Mouse (Mus musculus): ENCODE results near the gene Srf.

Srf gene

GRCm38 (mm10) chr17:46554977-46555672 is 850 bp downstream of the Srf start:
- peak; percentile 40 to 45 for DNase-seq (ENCODE audit: low spot score in 2 of 2)

GRCm38 (mm10) chr17:46554646-46554976 is 1.4 kb downstream of the Srf start:
- DNase-seq (ENCODE audit: low spot score in 2 of 2): no peak

GRCm38 (mm10) chr17:46553926-46554325 is 2.0 kb downstream of the Srf start:
- no peak for DNase-seq (ENCODE audit: low spot score in 2 of 2)

- DNase-seq (ENCODE audit: low spot score in 2 of 2): no peak
Measured at GRCm38 (mm10) chr17:46553469-46553868, 2.5 kb downstream of the Srf start.

- peak in 1 of 2 experiments; percentile 30 for DNase-seq (ENCODE audit: low spot score in 2 of 2)
Measured at GRCm38 (mm10) chr17:46552841-46553423, 3.0 kb downstream of the Srf start.

GRCm38 (mm10) chr17:46552151-46552550 is 3.8 kb downstream of the Srf start:
- DNase-seq (ENCODE audit: low spot score in 2 of 2): no peak

GRCm38 (mm10) chr17:46551369-46551768 is 4.6 kb downstream of the Srf start:
- no peak for DNase-seq (ENCODE audit: low spot score in 2 of 2)

GRCm38 (mm10) chr17:46550904-46551303 is 5.1 kb downstream of the Srf start:
- no peak for DNase-seq (ENCODE audit: low spot score in 2 of 2)

- DNase-seq (ENCODE audit: low spot score in 2 of 2): no peak
Measured at GRCm38 (mm10) chr17:46549642-46550041, 6.3 kb downstream of the Srf start.

GRCm38 (mm10) chr17:46549193-46549592 is 6.8 kb downstream of the Srf start:
- no peak for DNase-seq (ENCODE audit: low spot score in 2 of 2)

- no peak for DNase-seq (ENCODE audit: low spot score in 2 of 2)
Measured at GRCm38 (mm10) chr17:46548741-46549140, 7.2 kb downstream of the Srf start.

GRCm38 (mm10) chr17:46547923-46548322 is 8.1 kb downstream of the Srf start:
- no peak for DNase-seq (ENCODE audit: low spot score in 2 of 2)

GRCm38 (mm10) chr17:46546995-46547394 is 9.0 kb downstream of the Srf start:
- no peak for DNase-seq (ENCODE audit: low spot score in 2 of 2)

GRCm38 (mm10) chr17:46546591-46546990 is 9.4 kb downstream of the Srf start:
- no peak for DNase-seq (ENCODE audit: low spot score in 2 of 2)

- DNase-seq (ENCODE audit: low spot score in 2 of 2): peak in 1 of 2 experiments; percentile 32
Measured at GRCm38 (mm10) chr17:46545813-46546564, 10.0 kb downstream of the Srf start, which contains the start of gene Cul9. Gene Cul9 (minus strand): TSS chr17:46546388.

GRCm38 (mm10) chr17:46543661-46544060 is 12.3 kb downstream of the Srf start:
- DNase-seq (ENCODE audit: low spot score in 2 of 2): no peak

GRCm38 (mm10) chr17:46525579-46526307 is 30.2 kb downstream of the Srf start:
- peak; percentile 43 to 84 for DNase-seq (ENCODE audit: low spot score in 2 of 2)

- DNase-seq (ENCODE audit: low spot score in 2 of 2): no peak
Measured at GRCm38 (mm10) chr17:46525065-46525464, 30.9 kb downstream of the Srf start.

- no peak for DNase-seq (ENCODE audit: low spot score in 2 of 2)
Measured at GRCm38 (mm10) chr17:46521963-46522668, 33.9 kb downstream of the Srf start.

GRCm38 (mm10) chr17:46521174-46521573 is 34.8 kb downstream of the Srf start:
- no peak for DNase-seq (ENCODE audit: low spot score in 2 of 2)

GRCm38 (mm10) chr17:46520385-46520979 is 35.5 kb downstream of the Srf start:
- no peak for DNase-seq (ENCODE audit: low spot score in 2 of 2)

Measured in thymus, postnatal 10 days (tissue).